Mouse (Mus musculus) forebrain, embryonic 11.5 days (tissue): ENCODE data around the gene Xpo4. TPM values are rescaled to one million over a fixed set of nuclear protein-coding genes. Genes with fewer than 3 reads are reported as not detected.

ENCODE experiments used
- ATAC-seq: fragments of 200-750 bp; cut with Nextera tagmentation; replicated peaks from 2 replicates; pipeline ENCODE4 v1.8.0; 2017; ENCODE audit warnings: moderate TSS enrichment; ENCODE audit not compliant: low FRiP score
- DNase-seq: peaks from one replicate; pipeline ENCODE4 v3.0.0-alpha.2; 2017; ENCODE audit warnings: low spot score
- H3K27ac ChIP-seq: fragments of 300-500 bp; sonication (generic); 2 replicates; pipeline ENCODE4 v1.5.1; 2014; ENCODE audit warnings: low read depth, low read length
- H3K27me3 ChIP-seq: fragments of 300-500 bp; sonication (generic); 2 replicates; pipeline ENCODE4 v1.6.1; 2014; ENCODE audit warnings: mild to moderate bottlenecking, low read length, mixed read lengths; ENCODE audit not compliant: control insufficient read depth, insufficient read depth
- H3K36me3 ChIP-seq: fragments of 300-500 bp; sonication (generic); 2 replicates; pipeline ENCODE4 v1.6.1; 2014; ENCODE audit warnings: mild to moderate bottlenecking, low read length, moderate library complexity, mixed read lengths; ENCODE audit not compliant: control insufficient read depth, insufficient read depth
- H3K4me1 ChIP-seq: fragments of 300-500 bp; sonication (generic); replicated peaks from 2 replicates; pipeline ENCODE4 v1.6.1; 2014; ENCODE audit warnings: low read length, mixed read lengths; ENCODE audit not compliant: control insufficient read depth, insufficient read depth
- H3K4me2 ChIP-seq: fragments of 300-500 bp; sonication (generic); 2 replicates; pipeline ENCODE4 v1.6.1; 2014; ENCODE audit warnings: low read depth, mild to moderate bottlenecking, low read length, moderate library complexity, mixed read lengths; ENCODE audit not compliant: severe bottlenecking
- H3K4me3 ChIP-seq: fragments of 300-500 bp; sonication (generic); 2 replicates; pipeline ENCODE4 v1.5.1; 2014; ENCODE audit warnings: low read depth, low read length
- H3K9ac ChIP-seq: fragments of 300-500 bp; sonication (generic); 2 replicates; pipeline ENCODE4 v1.6.1; 2014; ENCODE audit warnings: low read length
- H3K9me3 ChIP-seq: fragments of 300-500 bp; sonication (generic); 2 replicates; pipeline ENCODE4 v1.6.1; 2016; ENCODE audit warnings: low read length, mixed read lengths; ENCODE audit not compliant: control insufficient read depth
- WGBS: fragments of 180-500 bp; shearing (Covaris S2); extraction: QIAGEN DNeasy Blood & Tissue Kit; methylation state at CpG from one replicate; pipeline ENCODE4 v1.1.7; 2014; 5-methylcytosine and 5-hydroxymethylcytosine counted together
- polyA plus RNA-seq: library from polyadenylated mRNA; unstranded; fragments of >200 nt; fragmentation: Nextera tagmentation; extraction: Ambion mirVana; gene quantifications from 2 replicates; pipeline ENCODE4 v1.2.1, GENCODE M21; 2014

Xpo4 gene
- polyA plus RNA-seq, 1 experiment from 2014 or later = 39.1 TPM

DNA sequence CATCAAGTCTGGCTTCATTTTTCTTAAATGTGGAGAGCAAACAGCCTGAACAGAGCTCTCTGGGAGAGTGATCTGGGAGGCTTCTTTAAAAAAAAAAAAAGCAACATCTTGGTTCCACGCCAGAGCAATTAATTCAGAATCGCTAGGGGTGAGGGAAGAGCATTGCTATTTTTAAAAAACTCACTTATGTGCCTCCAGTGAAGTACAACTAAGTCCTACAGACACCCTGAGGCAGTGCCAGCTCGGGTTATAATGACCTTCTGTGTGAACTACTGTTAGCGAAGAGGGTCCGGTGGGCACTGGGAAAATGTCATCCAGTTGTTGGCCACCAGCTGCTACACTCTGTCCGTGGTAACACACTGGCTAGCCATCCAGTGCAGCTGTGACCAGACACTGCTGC, 129.6 kb downstream of the Xpo4 start:
- Histone ChIP-seq H3K4me2 (no peak overlapping the region), H3K4me1 (peaks cover 8% of the 10 kb centered on the region; the same call in 1 of the 2 replicates), H3K27me3 (peaks cover 9% of the 10 kb centered on the region; the same call in 1 of the 2 replicates), H3K9ac (no peak overlapping the region), H3K27ac (no peak overlapping the region), H3K4me3 (no peak overlapping the region), H3K36me3 (no peaks in the 10 kb centered on the region), H3K9me3 (no peaks in the 10 kb centered on the region)
- WGBS = 81% methylated on average over 6 of the region's 6 CpGs
- DNase-seq = no peak
- ATAC-seq = no peak

DNA sequence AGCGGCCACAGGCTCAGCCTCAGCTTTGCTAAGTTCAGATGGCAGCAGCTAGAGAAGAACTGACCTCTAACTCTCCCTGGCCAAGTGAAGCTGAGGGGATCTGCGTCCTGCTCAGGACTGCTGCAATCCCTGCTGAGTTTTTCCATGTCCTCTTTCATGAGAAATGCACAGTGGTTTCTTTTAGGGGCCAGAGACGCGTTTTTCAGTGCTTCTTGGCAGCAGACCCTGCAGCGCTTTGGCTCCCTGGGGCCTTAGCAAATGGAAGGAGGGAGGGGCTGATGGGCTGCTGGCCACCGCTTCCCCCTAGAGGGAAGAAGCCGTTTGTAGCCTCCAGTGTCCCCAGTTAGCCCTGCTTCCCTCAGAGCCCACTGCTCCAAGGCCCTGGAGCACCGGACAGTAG, 130.3 kb downstream of the Xpo4 start:
- no peak overlapping the region for H3K4me2 ChIP-seq
- no peaks in the 10 kb centered on the region for H3K9me3 ChIP-seq
- no peaks in the 10 kb centered on the region for H3K36me3 ChIP-seq
- ATAC-seq = no peak
- no peak overlapping the region for H3K9ac ChIP-seq
- H3K4me1 ChIP-seq = peaks cover 8% of the 10 kb centered on the region; the same call in 1 of the 2 replicates
- no peak for DNase-seq
- 7% methylated on average over 8 of the region's 8 CpGs for WGBS
- H3K4me3 ChIP-seq = no peak overlapping the region
- no peak overlapping the region for H3K27ac ChIP-seq
- H3K27me3 ChIP-seq = peaks cover 9% of the 10 kb centered on the region; the same call in 1 of the 2 replicates

DNA sequence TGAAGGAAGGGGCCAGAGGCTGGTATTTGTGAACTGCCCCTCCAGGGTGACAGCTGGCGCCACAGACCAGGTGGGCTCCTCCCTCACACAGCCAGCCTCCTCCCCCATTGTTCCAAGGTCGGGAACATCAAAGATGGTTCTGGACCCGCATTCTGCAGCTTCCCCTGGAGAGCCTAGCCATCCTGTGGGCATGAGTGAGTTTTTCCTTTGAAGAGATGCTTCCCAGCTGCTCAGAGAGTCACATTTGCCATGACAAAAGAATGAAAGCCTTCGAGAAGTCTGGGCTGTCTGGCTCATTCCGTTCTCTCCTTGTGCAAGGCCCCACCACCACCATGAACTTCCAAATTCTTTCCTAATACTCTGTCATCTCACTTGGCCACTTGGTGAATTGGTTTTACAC, 130.9 kb downstream of the Xpo4 start:
- Histone ChIP-seq H3K36me3 (no peaks in the 10 kb centered on the region), H3K4me3 (no peak overlapping the region), H3K9me3 (no peaks in the 10 kb centered on the region), H3K9ac (no peak overlapping the region), H3K4me2 (no peak overlapping the region), H3K4me1 (peaks cover 8% of the 10 kb centered on the region; the same call in 1 of the 2 replicates), H3K27ac (no peak overlapping the region), H3K27me3 (peaks cover 9% of the 10 kb centered on the region; the same call in 1 of the 2 replicates)
- ATAC-seq (no peak), DNase-seq (no peak)
- WGBS = 7% methylated on average over 5 of the region's 5 CpGs

DNA sequence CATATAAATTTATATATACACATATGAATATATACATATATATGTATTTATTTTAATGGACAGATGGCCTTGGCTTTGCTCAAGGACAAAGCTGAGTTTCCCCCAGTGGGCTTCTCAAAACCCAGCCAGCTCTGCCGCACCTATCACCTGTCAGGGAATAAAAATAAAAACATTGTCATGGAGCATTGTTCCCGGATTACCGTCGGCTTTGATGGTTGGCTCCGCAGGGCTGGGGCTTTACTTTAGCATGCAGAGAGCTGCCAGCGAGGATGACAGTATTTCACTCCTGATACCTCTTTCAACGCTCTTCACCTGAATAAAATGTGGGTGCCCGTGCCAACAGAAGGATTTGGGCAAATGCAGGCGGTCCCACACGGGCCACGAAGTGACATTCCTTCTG, 131.4 kb downstream of the Xpo4 start:
- WGBS = 17% methylated on average over 11 of the region's 11 CpGs
- peaks cover 9% of the 10 kb centered on the region; the same call in 1 of the 2 replicates for H3K27me3 ChIP-seq
- H3K36me3 ChIP-seq = no peaks in the 10 kb centered on the region
- peaks cover 8% of the 10 kb centered on the region; the same call in 1 of the 2 replicates for H3K4me1 ChIP-seq
- H3K4me3 ChIP-seq = no peak overlapping the region
- ATAC-seq (no peak), DNase-seq (no peak)
- H3K9ac ChIP-seq = no peak overlapping the region
- no peaks in the 10 kb centered on the region for H3K9me3 ChIP-seq
- H3K4me2 ChIP-seq = no peak overlapping the region
- no peak overlapping the region for H3K27ac ChIP-seq

DNA sequence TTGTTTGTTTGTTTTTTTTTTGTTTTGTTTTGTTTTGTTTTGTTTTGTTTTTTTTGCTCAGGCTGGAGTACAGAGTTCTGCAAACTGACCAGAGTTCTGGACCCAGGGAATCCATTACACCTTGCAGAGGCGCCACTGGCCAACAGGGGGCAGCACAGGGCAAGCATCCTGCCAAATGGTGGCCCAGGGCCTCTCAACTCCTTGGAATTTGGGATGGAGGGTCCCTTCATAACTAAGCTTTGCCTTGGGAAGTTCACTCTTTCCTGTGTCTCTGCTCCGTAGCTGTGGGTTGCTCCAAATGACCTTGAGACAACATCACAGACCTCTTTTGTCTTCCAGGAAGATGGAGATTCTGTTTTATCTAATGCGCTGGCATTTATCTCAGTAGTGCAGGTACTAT, 132.0 kb downstream of the Xpo4 start:
- H3K4me3 ChIP-seq = no peak overlapping the region
- 39% methylated on average over 3 of the region's 3 CpGs for WGBS
- H3K27ac ChIP-seq = no peak overlapping the region
- no peaks in the 10 kb centered on the region for H3K9me3 ChIP-seq
- no peaks in the 10 kb centered on the region for H3K36me3 ChIP-seq
- no peak overlapping the region for H3K4me2 ChIP-seq
- no peak for ATAC-seq
- H3K4me1 ChIP-seq = peaks cover 8% of the 10 kb centered on the region; the same call in 1 of the 2 replicates
- no peak overlapping the region for H3K9ac ChIP-seq
- DNase-seq = peak; percentile 80
- peaks cover 9% of the 10 kb centered on the region; the same call in 1 of the 2 replicates for H3K27me3 ChIP-seq

DNA sequence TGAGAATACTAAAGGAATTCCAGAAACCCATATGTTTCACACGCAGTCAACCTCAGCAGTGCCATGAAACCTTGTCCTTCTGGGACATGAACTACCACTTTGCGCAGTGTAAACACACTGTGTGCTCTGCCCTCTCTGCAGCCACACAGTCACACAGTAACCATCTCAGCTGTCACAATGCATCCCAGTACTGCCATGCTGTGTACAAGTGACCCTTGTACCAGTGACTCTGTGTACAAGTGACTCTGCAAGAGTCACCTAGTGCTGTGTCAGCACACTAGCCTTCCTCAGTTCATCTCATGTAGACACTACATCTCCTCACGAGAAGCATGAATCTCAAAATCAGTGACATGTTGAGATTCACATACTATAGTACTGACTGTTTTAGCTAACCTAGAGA, 132.7 kb downstream of the Xpo4 start:
- H3K4me1 ChIP-seq = peaks cover 8% of the 10 kb centered on the region; the same call in 1 of the 2 replicates
- WGBS = 92% methylated on average over 3 of the region's 3 CpGs
- no peak overlapping the region for H3K9ac ChIP-seq
- H3K4me3 ChIP-seq = no peak overlapping the region
- ATAC-seq (no peak), DNase-seq (no peak)
- H3K4me2 ChIP-seq = no peak overlapping the region
- H3K27ac ChIP-seq = no peak overlapping the region
- no peaks in the 10 kb centered on the region for H3K9me3 ChIP-seq
- peaks cover 10% of the 10 kb centered on the region; the same call in 1 of the 2 replicates for H3K27me3 ChIP-seq
- H3K36me3 ChIP-seq = no peaks in the 10 kb centered on the region

DNA sequence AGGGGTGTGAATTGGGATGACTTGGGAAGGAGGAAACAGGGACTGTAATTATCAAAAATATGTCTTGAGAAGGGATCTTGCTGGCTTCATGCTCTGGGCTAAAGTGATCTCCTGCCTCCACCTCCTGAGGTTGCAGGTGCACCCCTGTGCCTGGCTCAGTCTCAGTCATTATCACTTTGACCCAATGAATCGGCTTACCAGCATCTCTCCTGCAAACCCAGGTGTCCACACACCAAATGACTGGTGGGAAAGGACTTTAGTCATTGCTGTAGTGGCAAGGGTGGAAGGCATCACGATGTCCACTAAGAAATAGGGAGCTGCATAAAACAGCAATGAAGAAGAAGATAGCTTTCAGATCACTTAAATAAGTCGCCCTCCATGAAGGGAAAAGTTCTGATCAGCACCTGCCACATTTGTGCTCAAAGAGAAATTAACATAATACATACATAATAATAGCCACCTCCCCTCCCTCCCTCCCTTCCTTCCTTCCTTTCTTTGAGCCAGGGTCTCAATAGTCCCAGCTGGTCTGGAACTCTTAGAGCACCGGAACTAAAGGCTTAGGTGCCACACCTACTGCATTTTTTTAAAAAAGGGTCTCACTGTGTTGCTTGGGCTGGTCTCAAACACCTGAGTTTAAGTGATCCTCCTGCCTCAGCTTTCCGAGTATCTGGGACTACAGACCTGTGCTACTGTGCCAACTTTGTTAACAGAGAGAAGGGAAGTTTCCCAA, 135.3 kb downstream of the Xpo4 start:
- Histone ChIP-seq H3K9me3 (no peaks in the 10 kb centered on the region), H3K9ac (no peak overlapping the region), H3K36me3 (no peaks in the 10 kb centered on the region), H3K27ac (no peak overlapping the region), H3K27me3 (peaks cover 14% of the 10 kb centered on the region; the same call in 1 of the 2 replicates), H3K4me2 (no peak overlapping the region), H3K4me3 (no peak overlapping the region), H3K4me1 (0 out of 2 replicates have a peak, but pooled peaks cover 3% of the 10 kb centered on the region)
- no peak for DNase-seq
- 67% methylated on average over 5 of the region's 5 CpGs for WGBS
- ATAC-seq = no peak

DNA sequence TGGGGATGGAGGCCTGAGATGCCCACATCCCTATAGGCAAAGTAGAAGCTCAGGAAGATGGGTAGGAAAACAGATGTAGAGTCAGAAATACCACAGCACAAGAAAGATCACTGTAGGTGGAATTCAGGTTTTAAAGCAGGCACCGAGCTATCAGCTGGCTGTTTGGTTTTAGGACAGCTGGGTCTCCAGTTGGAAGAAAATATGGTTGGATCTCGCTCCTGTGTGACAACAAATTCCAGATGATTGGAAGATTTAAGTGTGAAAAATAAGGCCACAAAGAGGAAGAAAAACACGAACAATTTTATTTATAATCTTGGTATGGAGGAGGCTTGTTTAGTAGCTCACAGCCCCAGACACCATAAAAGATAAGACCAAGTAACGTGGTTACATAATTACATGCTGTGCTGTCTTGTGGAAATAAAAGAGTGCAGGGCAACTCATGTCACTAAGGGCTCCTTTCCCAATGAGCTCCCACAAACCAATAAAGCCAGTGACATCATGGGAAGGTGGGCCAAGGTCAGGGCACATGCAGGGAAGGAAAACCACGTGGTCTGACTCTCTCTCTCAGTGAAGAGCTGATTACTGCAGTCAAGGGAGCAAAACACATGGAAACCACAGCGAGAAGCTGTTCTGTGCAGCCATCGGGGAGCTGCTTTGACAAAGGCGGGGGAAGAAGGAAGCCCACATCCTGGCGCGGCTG, 136.0 kb downstream of the Xpo4 start:
- Histone ChIP-seq H3K4me3 (no peak overlapping the region), H3K27ac (no peak overlapping the region), H3K9me3 (no peaks in the 10 kb centered on the region), H3K4me1 (0 out of 2 replicates have a peak, but pooled peaks cover 3% of the 10 kb centered on the region), H3K9ac (no peak overlapping the region), H3K36me3 (no peaks in the 10 kb centered on the region), H3K4me2 (no peak overlapping the region), H3K27me3 (peaks cover 16% of the 10 kb centered on the region)
- WGBS = 63% methylated on average over 10 of the region's 10 CpGs
- ATAC-seq (no peak), DNase-seq (no peak)
